Mouse (Mus musculus) hindbrain, postnatal 0 days (tissue): ENCODE results near the gene Cd6. TPM values are rescaled to one million over a fixed set of nuclear protein-coding genes. Genes with fewer than 3 reads are reported as not detected.
A peak's percentile ranks its signal among the peaks of the same experiment; 100 is the strongest.

Experiments
- ATAC-seq: fragments of 200-750 bp; cut with Nextera tagmentation; 2 replicates; pipeline ENCODE4 v1.8.0; 2017; ENCODE audit warnings: mild to moderate bottlenecking, moderate TSS enrichment, moderate library complexity
- DNase-seq: peaks from one replicate; pipeline ENCODE4 v3.0.0-alpha.2; 2015; ENCODE audit warnings: low spot score
- H3K27ac ChIP-seq: fragments of 300-500 bp; sonication (generic); 2 replicates; pipeline ENCODE4 v1.5.1; 2014; ENCODE audit warnings: mild to moderate bottlenecking
- H3K27me3 ChIP-seq: fragments of 300-500 bp; sonication (generic); 2 replicates; pipeline ENCODE4 v1.6.1; 2014; ENCODE audit warnings: low read length, mixed read lengths; ENCODE audit not compliant: insufficient read depth
- H3K36me3 ChIP-seq: fragments of 300-500 bp; sonication (generic); 2 replicates; pipeline ENCODE4 v1.6.1; 2014; ENCODE audit warnings: low read length, mixed read lengths; ENCODE audit not compliant: insufficient read depth
- H3K4me1 ChIP-seq: fragments of 300-500 bp; sonication (generic); 2 replicates; pipeline ENCODE4 v1.6.1; 2014; ENCODE audit warnings: antibody characterized with exemption, low read length, mixed read lengths; ENCODE audit not compliant: insufficient read depth
- H3K4me2 ChIP-seq: fragments of 300-500 bp; sonication (generic); 2 replicates; pipeline ENCODE4 v1.6.1; 2014; ENCODE audit warnings: low read depth, mild to moderate bottlenecking, low read length, moderate library complexity, mixed read lengths
- H3K4me3 ChIP-seq: fragments of 300-500 bp; sonication (generic); 2 replicates; pipeline ENCODE4 v1.5.1; 2014; ENCODE audit warnings: low read length
- H3K9ac ChIP-seq: fragments of 300-500 bp; sonication (generic); replicated peaks from 2 replicates; pipeline ENCODE4 v1.6.1; 2014; ENCODE audit warnings: mild to moderate bottlenecking, low read length, moderate library complexity, mixed read lengths
- H3K9me3 ChIP-seq: fragments of 300-500 bp; sonication (generic); 2 replicates; pipeline ENCODE4 v1.6.1; 2016; ENCODE audit warnings: low read length, mixed read lengths
- CTCF ChIP-seq: IDR thresholded peaks from 2 replicates; pipeline ENCODE4 v1.5.1; 2016; ENCODE audit warnings: antibody characterized with exemption, control low read depth, low read depth
- WGBS: fragments of 180-500 bp; shearing (Covaris S2); extraction: QIAGEN DNeasy Blood & Tissue Kit; methylation state at CpG from one replicate; pipeline ENCODE4 v1.1.7; 2014; 5-methylcytosine and 5-hydroxymethylcytosine counted together
- polyA plus RNA-seq: library from polyadenylated mRNA; unstranded; fragments of >200 nt; fragmentation: Nextera tagmentation; extraction: Ambion mirVana; gene quantifications from 2 replicates; pipeline ENCODE4 v1.2.1, GENCODE M21; 2015
- total RNA-seq: library from RNA; depleted of rRNA; stranded (reverse); fragments of >200 nt; gene quantifications from 2 replicates; pipeline ENCODE4 v1.2.3, GENCODE M21; 2014

Gene Cd6
- total and polyA plus RNA-seq, 2 experiments from 2014 or later = not detected

DNA sequence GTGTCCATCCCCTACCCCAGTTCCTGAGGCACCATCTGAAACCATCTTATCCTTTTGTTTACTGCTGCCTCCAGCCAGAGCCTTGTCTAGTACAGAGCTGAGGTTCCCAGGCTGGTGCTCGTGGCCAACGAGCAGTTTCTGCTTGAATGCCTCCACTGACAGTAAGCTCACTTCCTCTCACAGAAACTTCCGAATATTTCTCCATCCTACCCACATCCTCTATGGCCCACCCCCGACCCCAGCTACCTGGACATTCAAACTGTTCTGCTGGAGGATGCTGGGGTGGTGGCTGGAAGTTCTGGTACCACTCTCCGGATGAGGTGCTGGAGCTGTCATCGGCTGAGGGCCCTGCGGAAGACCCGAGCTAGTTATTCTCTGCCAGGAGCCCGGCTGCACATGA lies 39.5 kb downstream of the Cd6 start:
- no peak overlapping the region for H3K27ac ChIP-seq
- H3K4me1 ChIP-seq = no peaks in the 10 kb centered on the region
- no peak overlapping the region for H3K4me2 ChIP-seq
- no peaks in the 10 kb centered on the region for H3K27me3 ChIP-seq
- no peak for TF ChIP-seq CTCF
- no peaks in the 10 kb centered on the region for H3K9me3 ChIP-seq
- 75% methylated on average over 9 of the region's 9 CpGs for WGBS
- H3K4me3 ChIP-seq = no peak overlapping the region
- H3K36me3 ChIP-seq = no peaks in the 10 kb centered on the region
- no peak for ATAC-seq
- no peak for DNase-seq
- no peak overlapping the region for H3K9ac ChIP-seq

DNA sequence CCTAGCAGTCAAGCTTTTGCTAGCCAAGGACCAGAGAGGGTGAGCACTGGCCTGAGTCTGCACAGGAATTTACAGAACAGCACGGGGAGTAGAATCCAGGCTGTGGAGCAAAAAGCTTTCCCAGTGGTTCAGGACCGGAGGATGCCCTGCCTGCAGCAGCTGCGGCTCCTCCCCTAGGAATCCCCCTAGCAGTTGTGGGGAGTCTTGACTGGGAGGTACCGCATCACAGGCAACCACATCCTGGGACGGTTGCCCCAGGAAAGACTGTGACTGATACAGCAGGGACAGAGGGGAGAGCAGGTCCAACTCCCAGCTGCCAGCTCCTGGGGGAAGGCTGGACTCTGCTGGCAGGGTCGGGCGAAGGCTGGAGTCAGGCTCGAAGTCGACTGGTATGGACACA lies 41.6 kb downstream of the Cd6 start:
- Histone ChIP-seq H3K4me1 (peaks cover 5% of the 10 kb centered on the region; the same call in 1 of the 2 replicates), H3K4me2 (no peak overlapping the region), H3K36me3 (no peaks in the 10 kb centered on the region), H3K4me3 (no peak overlapping the region), H3K27me3 (no peaks in the 10 kb centered on the region), H3K27ac (no peak overlapping the region), H3K9me3 (no peaks in the 10 kb centered on the region), H3K9ac (no peak overlapping the region)
- TF ChIP-seq CTCF = no peak
- ATAC-seq = no peak
- DNase-seq = no peak
- WGBS = 73% methylated on average over 9 of the region's 9 CpGs

DNA sequence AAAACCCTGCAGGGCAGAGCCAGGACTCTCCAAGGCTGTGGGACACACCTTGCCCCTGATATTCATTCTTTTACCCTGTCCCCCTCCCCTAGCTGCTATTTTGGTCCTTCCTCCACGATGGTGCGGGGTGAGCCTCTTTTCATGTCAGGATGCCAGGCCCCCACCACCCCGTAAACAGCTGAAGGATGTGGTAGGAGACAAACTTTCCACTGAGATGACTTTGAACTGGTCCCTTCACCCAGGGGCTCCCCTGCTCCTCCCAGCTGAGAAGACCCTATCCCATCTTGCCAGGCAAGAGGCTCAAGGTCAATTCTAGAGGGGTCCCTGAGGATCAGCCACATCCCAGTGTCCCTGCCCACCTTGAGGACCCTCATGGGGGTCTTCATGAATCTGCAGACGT lies 42.5 kb downstream of the Cd6 start:
- no peak for ATAC-seq
- no peak for TF ChIP-seq CTCF
- H3K4me2 ChIP-seq = no peak overlapping the region
- no peak overlapping the region for H3K9ac ChIP-seq
- H3K4me1 ChIP-seq = peaks cover 5% of the 10 kb centered on the region; the same call in 1 of the 2 replicates
- no peaks in the 10 kb centered on the region for H3K9me3 ChIP-seq
- H3K36me3 ChIP-seq = no peaks in the 10 kb centered on the region
- H3K4me3 ChIP-seq = no peak overlapping the region
- no peak for DNase-seq
- WGBS = 73% methylated on average over 4 of the region's 4 CpGs
- no peak overlapping the region for H3K27ac ChIP-seq
- no peaks in the 10 kb centered on the region for H3K27me3 ChIP-seq

DNA sequence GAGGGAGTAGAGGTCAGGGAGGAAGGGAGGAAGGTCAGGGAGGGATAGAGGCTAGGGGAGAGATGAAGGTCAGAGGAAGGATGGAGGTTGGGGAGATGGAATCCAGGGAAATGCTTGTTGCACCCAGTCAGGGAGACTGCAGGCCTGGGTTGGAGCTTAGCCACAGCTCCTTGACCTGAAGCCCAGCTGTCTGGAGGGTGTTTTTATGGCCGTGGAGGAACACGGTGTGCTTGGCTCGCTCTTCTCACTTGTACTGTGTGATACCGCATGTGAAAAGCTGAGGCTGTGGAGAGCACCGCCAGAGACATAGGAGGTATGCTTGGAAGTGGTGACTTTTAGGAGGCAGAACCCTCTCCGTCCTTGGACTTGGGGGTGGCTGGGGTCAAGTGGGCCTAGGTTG lies 43.1 kb downstream of the Cd6 start:
- Histone ChIP-seq H3K4me1 (peaks cover 5% of the 10 kb centered on the region; the same call in 1 of the 2 replicates), H3K9me3 (no peaks in the 10 kb centered on the region), H3K27ac (no peak overlapping the region), H3K36me3 (no peaks in the 10 kb centered on the region), H3K9ac (no peak overlapping the region), H3K27me3 (no peaks in the 10 kb centered on the region), H3K4me3 (no peak overlapping the region), H3K4me2 (no peak overlapping the region)
- DNase-seq (no peak), ATAC-seq (no peak)
- no peak for TF ChIP-seq CTCF
- 85% methylated on average over 6 of the region's 6 CpGs for WGBS

DNA sequence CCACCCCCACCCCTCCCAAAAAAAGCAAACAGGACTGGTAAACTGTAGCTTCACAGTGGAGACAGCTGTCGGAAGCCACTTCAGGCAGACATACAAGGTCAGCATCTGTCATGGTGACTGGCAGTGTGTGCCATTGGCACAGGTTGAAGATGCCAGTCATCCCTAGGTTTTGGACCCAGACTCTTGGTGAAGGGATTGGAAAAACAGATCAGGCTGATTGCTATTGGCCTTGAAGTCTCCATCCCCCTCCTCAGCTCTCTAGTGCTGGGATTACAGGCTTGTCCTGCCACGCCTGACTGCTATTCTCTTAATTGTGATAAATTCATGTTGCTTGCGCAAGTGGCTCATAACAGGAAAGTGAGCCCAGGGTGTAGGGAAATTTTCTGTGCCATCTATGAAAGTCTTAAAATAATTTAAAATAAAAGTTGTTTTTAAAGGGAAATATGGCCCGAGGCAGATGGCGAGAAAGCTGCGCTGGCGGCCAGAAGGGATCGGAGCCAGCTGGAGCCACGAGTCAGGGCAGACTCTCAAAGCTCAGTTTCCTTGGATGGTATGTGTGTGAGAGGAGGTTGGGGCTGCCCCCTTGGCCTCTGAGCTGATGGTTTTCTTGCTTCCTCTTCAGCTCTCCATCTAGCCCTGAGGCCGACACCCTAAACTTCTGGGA lies 44.9 kb downstream of the Cd6 start:
- Histone ChIP-seq H3K27me3 (no peaks in the 10 kb centered on the region), H3K36me3 (no peaks in the 10 kb centered on the region), H3K9ac (no peak overlapping the region), H3K4me1 (peaks cover 5% of the 10 kb centered on the region; the same call in 1 of the 2 replicates), H3K4me2 (no peak overlapping the region), H3K4me3 (no peak overlapping the region), H3K9me3 (no peaks in the 10 kb centered on the region), H3K27ac (0 out of 2 replicates have a peak overlapping the region, but pooled peaks have one; percentile 38)
- DNase-seq = peak; percentile 66
- no peak for TF ChIP-seq CTCF
- peak; percentile 71 for ATAC-seq
- WGBS = 59% methylated on average over 10 of the region's 10 CpGs

DNA sequence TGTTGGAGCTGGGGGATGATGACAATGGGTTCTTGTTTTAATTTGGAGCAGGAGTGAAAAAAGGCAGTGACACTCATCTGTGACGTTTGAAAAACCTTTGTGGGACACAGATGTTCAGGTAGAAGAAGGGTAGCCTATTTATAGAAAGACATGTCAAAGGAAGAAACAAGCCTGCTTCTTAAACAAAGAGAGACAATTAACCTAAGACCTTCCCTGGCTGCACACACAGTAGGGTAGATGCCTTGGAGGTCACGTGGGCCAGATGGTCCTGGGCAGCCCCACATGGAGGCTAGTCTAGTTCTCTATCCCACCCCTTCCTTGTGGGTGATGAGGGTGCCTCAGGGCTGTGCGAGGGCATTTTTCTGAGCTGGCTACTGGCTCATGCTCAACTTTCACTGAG lies 45.8 kb downstream of the Cd6 start:
- H3K27ac ChIP-seq = 0 out of 2 replicates have a peak overlapping the region, but pooled peaks have one; percentile 27
- no peak overlapping the region for H3K4me2 ChIP-seq
- H3K4me1 ChIP-seq = peaks cover 5% of the 10 kb centered on the region; the same call in 1 of the 2 replicates
- no peak for TF ChIP-seq CTCF
- ATAC-seq (no peak), DNase-seq (no peak)
- WGBS = 30% methylated on average over 3 of the region's 3 CpGs
- no peaks in the 10 kb centered on the region for H3K9me3 ChIP-seq
- H3K9ac ChIP-seq = no peak overlapping the region
- H3K27me3 ChIP-seq = no peaks in the 10 kb centered on the region
- H3K4me3 ChIP-seq = no peak overlapping the region
- no peaks in the 10 kb centered on the region for H3K36me3 ChIP-seq

DNA sequence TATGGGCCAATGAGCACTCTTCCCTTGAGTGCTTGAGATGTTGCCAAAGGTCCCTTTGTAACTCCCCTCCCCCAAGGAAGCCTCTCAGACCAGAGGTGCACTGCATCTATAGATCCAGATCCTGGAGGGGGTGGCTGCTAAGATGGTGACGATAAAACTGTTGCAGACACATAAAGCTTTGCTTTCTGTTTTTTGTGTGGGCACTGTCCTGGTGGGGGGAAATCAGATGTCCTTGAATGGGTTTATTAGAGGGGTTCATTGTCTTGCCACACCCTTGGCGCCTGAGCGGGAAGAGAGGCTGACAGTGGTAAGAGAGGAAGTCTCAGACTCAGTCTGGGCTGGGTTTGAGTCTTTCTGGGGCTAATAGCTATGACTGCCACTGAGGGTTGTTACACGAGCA lies 46.7 kb downstream of the Cd6 start:
- 76% methylated on average over 4 of the region's 4 CpGs for WGBS
- H3K4me1 ChIP-seq = peaks cover 5% of the 10 kb centered on the region; the same call in 1 of the 2 replicates
- DNase-seq = no peak
- no peak overlapping the region for H3K4me2 ChIP-seq
- H3K27ac ChIP-seq = no peak overlapping the region
- TF ChIP-seq CTCF = no peak
- no peaks in the 10 kb centered on the region for H3K9me3 ChIP-seq
- no peaks in the 10 kb centered on the region for H3K27me3 ChIP-seq
- no peak overlapping the region for H3K9ac ChIP-seq
- H3K36me3 ChIP-seq = no peaks in the 10 kb centered on the region
- ATAC-seq = no peak
- no peak overlapping the region for H3K4me3 ChIP-seq
